Mouse (Mus musculus): ENCODE data around the gene Hecw2.
A peak's percentile ranks its signal among the peaks of the same experiment; 100 is the strongest.

Hecw2 gene

GRCm38 (mm10) chr1:53781311-53781710 is 413.7 kb downstream of the Hecw2 start:
- no peak for DNase-seq (ENCODE audit: low spot score)

- no peak for DNase-seq (ENCODE audit: low spot score)
These were observed 418.6 kb downstream of the Hecw2 start for GRCm38 (mm10) chr1:53776176-53776905.

DNA sequence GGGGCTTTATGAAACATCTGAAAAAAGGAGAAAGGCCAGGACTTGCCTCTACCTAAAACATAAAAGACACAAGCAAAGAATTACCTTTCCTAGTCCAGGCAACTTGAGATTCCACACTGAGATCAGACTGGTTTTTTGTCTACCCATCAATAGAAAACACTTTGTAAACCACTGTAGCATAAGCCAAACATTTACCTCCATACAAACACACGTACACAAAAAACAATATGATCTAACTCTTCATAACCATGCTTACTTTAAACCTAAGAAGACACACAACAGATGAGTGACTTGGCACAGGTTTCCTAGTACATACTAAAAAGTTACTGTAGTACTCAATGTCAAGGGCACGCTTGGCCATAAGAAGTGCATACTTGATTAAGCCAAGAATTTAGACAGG is 419.4 kb downstream of the Hecw2 start:
- no peak for DNase-seq (ENCODE audit: low spot score)

DNA sequence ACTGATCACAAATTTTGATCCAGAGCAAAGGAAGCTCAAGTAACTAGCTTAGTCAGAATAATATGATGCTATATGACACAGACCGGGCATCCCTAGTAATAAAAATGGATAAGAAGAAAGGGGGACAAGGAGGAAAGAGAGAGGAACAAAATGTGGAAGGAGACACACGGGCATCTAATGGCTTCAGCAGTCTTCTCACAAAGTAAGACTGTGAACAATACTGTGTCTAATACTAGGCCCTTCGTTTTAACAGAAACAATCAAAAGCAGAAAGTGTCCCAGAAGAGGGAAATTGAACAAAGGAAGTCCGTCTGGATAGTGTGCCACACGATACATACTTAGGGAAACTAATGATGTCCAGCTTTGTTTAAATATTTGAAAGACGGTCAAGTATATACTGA is 419.9 kb downstream of the Hecw2 start:
- no peak for DNase-seq (ENCODE audit: low spot score)

- DNase-seq (ENCODE audit: low spot score) = no peak
These were observed 420.4 kb downstream of the Hecw2 start for GRCm38 (mm10) chr1:53774571-53774970.

DNA sequence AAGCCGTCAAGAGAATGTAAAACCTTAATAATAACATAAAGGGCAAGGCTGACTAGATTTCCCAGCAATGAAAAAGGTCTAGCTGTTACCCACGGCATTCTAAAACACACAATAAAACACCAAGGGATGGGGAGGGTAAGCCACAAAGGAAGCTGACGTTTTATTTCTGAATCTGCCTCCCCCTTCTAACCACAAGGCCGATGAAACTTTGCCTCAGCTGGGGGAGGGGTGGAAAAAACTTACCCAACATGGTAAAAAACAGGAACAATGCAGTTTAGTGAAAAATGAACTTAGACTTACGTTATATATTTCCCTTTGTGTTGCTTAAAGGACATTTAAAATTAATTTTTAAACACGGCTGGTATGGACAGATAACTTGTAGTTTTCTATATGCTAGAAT is 421.0 kb downstream of the Hecw2 start:
- peak; percentile 13 for DNase-seq (ENCODE audit: low spot score)

DNA sequence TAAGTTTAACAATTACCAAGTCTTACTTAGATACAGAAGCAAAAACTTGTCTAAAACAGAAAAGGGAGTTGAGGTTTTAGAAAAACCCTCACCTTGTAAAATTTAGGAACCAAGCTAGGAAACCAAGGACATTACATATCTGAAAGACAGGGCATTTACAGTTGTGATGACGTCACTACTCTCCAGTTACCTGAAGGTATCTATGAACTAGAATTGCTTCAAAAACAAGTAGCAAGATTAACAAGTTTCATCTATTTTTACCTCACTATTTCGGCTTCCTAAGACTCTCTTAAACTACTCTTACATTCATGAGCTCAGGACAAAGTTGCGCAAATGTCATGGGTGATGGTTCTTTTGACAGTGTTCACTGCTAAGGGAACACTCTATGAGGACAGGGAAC is 422.0 kb downstream of the Hecw2 start:
- no peak for DNase-seq (ENCODE audit: low spot score)

GRCm38 (mm10) chr1:53771476-53771875 is 423.5 kb downstream of the Hecw2 start:
- DNase-seq (ENCODE audit: low spot score) = no peak

GRCm38 (mm10) chr1:53766112-53766511 is 428.9 kb downstream of the Hecw2 start:
- DNase-seq (ENCODE audit: low spot score) = no peak

DNA sequence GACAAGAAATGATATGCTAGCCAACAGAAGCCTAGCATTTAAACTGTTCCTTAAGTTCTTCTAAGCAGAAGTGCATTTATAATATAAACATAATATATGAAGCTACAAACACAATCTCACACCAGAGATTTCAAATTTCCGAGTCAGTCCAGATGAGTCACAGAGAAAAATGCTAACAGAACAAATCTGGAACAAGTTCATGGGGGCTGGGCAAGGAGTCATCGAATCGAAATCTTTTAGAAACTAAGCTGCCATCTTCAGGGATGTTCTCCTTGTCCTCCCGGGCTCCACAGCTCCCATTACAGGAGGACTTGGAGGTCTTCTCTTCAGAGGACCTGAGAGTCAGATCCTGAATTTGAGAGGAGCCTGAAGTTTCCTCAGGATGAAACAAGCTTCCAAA is 437.7 kb downstream of the Hecw2 start:
- no peak for DNase-seq (ENCODE audit: low spot score)

All from c-Kit-positive CD71-positive TER-119-positive erythroid progenitor cells, embryonic 14.5 days (primary cell).